Mouse (Mus musculus) Muller cell, postnatal 12 days (primary cell): Measurements from ENCODE around the gene Pip5k1c.

Source experiments
- DNase-seq: peaks from one replicate; pipeline ENCODE4 v3.0.0-alpha.2; 2015; ENCODE audit errors: inconsistent ontology term

Pip5k1c gene

DNA sequence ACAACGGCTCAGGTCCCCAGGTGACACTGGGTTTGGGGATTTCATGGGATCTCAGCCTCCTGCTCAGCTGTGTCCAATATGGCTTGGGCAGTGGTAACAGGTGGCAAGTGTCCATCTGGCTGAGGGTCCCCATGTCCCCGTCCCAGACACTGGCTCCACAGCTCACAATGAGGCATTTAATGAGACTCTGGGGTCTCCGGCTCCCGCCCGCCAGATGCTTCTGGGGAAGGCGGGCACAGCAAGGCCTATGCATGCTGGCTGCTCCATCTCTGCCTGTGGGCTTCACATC lies 74.4 kb downstream of the Pip5k1c start:
- DNase-seq = no peak
